Mouse (Mus musculus) cerebellum, adult 11-12 months (tissue): Measurements from ENCODE around the gene Sh2b3.
A peak's percentile ranks its signal among the peaks of the same experiment; 100 is the strongest.

Source experiments
- DNase-seq: peaks from one replicate; pipeline ENCODE4 v3.0.0; 2022

Sh2b3 gene

GRCm38 (mm10) chr5:121843138-121843905 lies 5.9 kb upstream of the Sh2b3 start:
- peak; percentile 56 for DNase-seq

DNA sequence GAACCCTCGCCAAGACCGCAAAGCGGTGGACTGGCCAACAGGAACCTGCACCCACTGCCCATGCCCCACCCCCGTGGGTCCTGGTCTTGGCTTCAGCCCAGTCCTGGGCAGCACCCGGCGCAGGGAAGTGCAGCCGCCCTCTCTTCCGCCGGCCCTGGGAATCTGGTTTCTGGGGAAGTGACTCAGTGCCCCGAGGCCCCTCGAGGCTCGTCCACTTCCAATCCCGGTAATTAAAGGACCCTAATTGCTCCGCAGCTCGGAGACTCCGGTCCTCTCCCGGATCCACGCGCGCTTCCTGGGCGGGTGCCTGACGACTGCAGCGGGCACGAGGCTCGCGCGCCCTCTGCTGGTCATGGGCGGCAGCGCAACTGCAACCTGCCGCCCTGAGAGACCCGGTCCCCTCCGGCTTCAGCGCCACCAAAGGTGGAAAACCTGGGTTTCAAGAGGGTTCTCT lies 5.2 kb upstream of the Sh2b3 start:
- DNase-seq, result peak; percentile 81

- peak; percentile 51 for DNase-seq
Measured at GRCm38 (mm10) chr5:121841973-121842372, 4.5 kb upstream of the Sh2b3 start.

DNA sequence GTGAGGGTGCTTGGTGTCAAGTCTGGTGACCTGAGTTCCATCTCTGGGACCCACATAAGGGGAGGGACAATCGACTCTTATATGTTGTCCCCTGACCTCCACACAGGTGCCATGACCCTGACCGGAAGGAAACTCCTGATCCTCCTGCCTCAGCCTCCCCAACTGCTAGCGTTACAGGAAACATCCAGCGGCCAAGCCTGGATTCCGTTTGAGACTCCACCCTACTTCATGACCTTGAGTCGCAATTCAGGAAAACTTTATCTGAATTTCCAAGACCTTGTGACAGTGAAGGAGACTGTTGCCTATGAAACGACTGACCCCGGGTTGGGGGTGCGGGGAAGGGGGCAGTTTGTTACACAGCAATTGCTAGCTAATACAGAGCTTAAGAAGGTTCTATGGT lies 4.1 kb upstream of the Sh2b3 start:
- no peak for DNase-seq

DNA sequence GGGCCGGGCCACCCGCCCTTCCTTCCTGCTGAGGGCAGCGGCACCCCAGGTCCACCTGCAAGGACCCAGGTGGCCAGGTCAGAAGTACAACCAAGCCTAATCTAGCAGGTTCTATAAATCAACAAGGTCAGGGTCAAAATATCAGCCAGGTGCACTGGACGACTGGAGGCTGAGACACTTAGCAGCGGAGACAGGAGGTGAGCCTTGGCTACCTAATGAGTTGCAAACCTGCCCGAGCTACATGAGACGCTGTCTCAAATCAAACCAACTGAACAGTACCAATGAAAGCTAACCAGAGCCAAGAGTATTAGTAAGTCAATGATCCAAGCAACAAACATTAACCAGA lies 1.7 kb upstream of the Sh2b3 start:
- DNase-seq, result no peak

GRCm38 (mm10) chr5:121838341-121839127 lies 1.1 kb upstream of the Sh2b3 start:
- DNase-seq, result peak; percentile 76

- peak; percentile 88 for DNase-seq
Measured at GRCm38 (mm10) chr5:121836692-121837415, 592 bp downstream of the Sh2b3 start.

GRCm38 (mm10) chr5:121835949-121836691 lies 1.3 kb downstream of the Sh2b3 start:
- DNase-seq, result peak; percentile 88

DNA sequence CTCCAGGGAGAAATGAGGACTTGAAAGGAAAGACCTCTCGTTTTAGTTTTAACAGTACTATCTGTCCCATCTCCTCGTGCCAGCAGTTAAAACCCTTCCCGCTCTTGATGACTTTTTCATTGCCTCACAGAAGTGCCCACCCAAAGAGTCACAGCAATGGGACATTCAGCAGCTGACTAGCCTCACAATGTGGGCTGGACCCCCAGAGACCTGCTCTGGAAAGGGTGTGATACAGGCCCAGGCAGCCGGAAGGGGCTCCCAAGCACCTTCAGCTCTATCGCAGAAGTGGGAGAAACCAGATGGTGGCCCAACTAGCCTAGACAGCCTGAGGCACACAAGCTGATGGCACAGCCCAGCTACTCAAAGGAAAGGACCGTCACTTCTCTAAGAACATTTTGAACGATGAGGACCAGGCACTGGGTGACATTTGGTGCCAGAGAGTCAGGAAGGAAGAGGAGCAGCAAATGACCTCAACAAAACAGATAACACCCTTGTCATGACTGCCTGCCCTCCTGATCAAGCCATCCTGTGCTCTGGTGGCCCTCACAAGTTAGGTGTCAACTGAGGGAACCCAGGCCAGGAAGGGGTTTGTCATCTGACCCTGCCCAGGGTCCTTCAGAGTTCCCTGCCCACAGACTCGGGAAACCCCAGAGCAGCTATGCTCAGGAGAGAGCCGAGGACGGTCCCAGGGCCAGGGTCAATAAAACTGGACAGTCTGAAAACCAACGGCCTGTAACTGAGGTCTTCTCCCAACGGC lies 2.3 kb downstream of the Sh2b3 start:
- DNase-seq, result peak; percentile 52

GRCm38 (mm10) chr5:121834241-121834606 lies 3.2 kb downstream of the Sh2b3 start:
- peak; percentile 74 for DNase-seq

DNA sequence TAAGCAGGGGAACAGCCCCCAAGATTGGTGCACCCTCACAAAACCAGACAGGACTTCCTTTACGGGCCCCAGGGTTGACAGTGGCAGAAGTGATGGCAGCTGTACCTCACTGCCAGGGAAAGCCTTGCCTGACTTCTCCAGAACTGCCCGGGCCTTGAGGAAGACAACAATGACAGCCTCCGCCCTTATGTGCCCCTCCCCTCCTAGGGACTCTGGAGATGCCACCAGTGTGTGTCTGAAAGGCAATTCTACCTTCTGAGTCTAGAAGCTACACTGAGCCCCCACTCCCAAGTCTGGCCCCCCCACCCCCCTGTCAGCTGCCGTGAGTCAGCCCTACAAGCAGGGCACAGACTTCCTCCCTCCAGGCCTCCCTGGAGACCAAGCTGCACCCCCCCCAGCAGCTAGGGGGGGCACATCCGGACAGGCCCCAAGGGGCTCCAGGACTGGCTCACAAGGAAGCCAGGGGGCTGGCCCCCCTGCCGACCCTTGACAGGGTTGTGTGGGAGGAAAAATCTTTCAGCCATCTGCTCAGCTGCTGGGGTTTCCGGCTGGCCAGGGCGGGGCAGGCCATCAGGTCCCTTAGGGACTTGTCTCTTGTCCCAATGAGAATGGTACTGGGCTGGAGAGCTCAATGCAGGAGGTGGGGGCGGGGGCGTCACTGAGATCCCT lies 3.7 kb downstream of the Sh2b3 start:
- DNase-seq, result peak; percentile 82

GRCm38 (mm10) chr5:121833159-121833558 lies 4.3 kb downstream of the Sh2b3 start:
- DNase-seq, result peak; percentile 59

- DNase-seq, result peak; percentile 63
Measured at GRCm38 (mm10) chr5:121832376-121833155, 4.9 kb downstream of the Sh2b3 start.

GRCm38 (mm10) chr5:121831002-121831601 lies 6.3 kb downstream of the Sh2b3 start:
- DNase-seq, result no peak

- DNase-seq, result peak; percentile 82
Measured at GRCm38 (mm10) chr5:121828491-121829432, 8.7 kb downstream of the Sh2b3 start.

DNA sequence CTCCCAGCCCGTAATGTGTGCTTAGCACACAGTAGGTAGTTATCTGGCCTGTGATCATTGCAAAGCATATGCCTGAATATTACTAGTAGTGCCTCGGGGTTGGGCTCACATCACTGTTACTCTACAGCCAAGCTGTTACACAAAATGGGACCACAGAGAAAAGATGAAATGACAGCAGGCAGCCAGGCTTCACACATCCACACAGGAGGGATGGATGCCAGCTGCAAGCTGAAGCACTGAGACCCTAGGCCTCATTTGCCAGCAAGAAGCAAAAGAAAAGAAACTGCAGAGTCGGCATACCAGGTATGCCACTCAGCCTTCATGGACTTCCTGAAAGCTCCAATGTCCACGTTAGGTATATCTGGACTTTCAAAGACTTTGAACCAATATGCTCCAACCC lies 9.6 kb downstream of the Sh2b3 start:
- no peak for DNase-seq

GRCm38 (mm10) chr5:121825606-121826005 lies 11.8 kb downstream of the Sh2b3 start:
- DNase-seq, result peak; percentile 74

DNA sequence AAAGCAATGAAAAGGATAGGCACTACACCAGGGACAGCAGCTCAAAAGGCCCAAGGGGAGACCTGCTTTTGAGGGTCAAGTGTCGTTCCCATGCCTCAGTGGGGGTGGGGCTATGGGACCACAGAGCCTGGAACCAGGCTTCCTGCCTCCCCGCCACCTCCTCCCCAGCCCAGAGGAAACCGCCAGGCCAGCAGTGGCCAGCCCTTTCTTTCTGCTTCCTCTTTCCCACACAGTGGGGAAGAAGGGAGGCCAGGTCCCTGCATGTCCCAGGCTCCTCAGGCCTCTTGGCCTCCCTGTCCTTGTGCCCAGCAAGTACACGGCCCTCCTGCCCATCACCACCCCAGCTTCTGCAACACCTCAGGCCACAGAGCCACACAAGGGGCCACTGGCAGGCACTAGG lies 13.3 kb downstream of the Sh2b3 start:
- DNase-seq, result peak; percentile 47

- peak; percentile 30 for DNase-seq
Measured at GRCm38 (mm10) chr5:121823668-121824067, 13.8 kb downstream of the Sh2b3 start.
